Mouse (Mus musculus): ENCODE results near the gene Sp2. TPM values are rescaled to one million over a fixed set of nuclear protein-coding genes. Genes with fewer than 3 reads are reported as not detected.

Sp2 gene
- polyA plus RNA-seq, 1 experiment: 12.3 TPM

DNA sequence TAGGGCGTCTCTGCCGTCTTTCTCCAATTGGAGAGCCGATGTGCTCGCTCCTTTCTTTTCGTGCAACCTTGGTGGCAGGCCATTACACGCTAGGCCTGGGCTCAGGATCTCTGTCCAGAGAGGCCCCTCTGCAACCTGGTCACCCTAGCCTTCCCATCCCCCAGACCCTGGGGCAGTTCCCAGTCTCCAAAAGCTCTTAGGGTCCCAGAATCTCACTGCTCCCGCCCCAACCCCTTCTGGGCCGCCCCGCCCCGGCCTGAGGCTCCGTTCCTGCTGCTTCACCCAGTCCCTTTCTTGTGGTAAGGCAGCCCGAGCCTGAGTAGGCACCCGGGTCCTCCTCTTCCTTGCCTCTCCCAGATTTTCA lies 36.6 kb upstream of the Sp2 start:
- Histone ChIP-seq H3K4me3 (ENCODE audit: insufficient read depth, low read length) (no peak overlapping the region), H3K27ac (ENCODE audit: insufficient read depth, low read length) (no peak overlapping the region), H3K4me1 (ENCODE audit: control insufficient read depth, insufficient read depth, low read length) (no peaks in the 10 kb centered on the region)
- TF ChIP-seq POLR2A (IDR thresholded peaks at IDR 0.05; ENCODE audit: low read depth, low read length) (no peak), CTCF (IDR thresholded peaks at IDR 0.05; ENCODE audit: borderline replicate concordance, insufficient read depth, low read length) (no peak)

DNA sequence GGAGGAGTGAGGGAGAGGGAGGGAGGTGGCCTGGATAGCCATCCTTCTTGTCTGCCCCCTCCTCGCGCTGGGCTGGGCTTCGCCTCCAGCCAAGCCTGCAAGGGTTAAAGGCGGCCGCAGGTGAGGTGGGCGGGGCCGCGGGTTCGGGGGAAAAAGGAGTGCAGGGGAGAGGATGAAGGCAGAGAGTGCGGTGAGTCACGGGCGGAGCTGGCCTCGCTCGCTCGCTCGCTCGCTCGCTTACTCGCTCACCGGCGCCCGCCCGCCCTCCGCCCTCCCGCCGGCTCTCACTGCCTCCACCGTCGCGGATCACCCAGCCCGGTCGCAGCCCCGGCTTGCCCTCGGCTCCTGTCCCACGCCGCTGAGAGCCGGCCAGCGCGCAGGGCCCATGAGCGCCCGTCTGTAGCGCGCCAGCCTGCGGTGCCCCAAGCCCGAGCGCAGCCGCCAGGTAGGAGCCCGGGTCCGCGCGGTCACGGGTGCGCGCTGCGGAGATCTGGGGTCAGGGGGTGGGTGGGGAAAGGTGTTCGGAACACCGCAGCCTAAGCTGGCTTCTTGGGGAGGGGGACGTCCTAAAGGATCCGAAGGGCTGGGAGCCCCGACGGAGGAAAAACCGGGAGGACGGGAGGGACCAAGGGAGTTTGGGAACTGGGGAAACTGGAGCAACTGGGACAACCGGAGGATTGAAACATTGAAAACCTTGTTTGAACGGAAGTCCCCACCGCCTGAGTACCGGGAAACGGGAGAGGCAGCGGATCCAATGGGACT lies 36.0 kb upstream of the Sp2 start:
- no peak for TF ChIP-seq CTCF (IDR thresholded peaks at IDR 0.05; ENCODE audit: borderline replicate concordance, insufficient read depth, low read length)
- no peak for TF ChIP-seq POLR2A (IDR thresholded peaks at IDR 0.05; ENCODE audit: low read depth, low read length)
- Histone ChIP-seq H3K27ac (ENCODE audit: insufficient read depth, low read length) (no peak overlapping the region), H3K4me3 (ENCODE audit: insufficient read depth, low read length) (peak overlapping the region; percentile 4; the same call in 1 of the 2 replicates), H3K4me1 (ENCODE audit: control insufficient read depth, insufficient read depth, low read length) (no peaks in the 10 kb centered on the region)

- H3K27ac ChIP-seq (ENCODE audit: insufficient read depth, low read length): no peak overlapping the region
Measured at GRCm38 (mm10) chr11:97017696-97018582, 35.2 kb upstream of the Sp2 start.

DNA sequence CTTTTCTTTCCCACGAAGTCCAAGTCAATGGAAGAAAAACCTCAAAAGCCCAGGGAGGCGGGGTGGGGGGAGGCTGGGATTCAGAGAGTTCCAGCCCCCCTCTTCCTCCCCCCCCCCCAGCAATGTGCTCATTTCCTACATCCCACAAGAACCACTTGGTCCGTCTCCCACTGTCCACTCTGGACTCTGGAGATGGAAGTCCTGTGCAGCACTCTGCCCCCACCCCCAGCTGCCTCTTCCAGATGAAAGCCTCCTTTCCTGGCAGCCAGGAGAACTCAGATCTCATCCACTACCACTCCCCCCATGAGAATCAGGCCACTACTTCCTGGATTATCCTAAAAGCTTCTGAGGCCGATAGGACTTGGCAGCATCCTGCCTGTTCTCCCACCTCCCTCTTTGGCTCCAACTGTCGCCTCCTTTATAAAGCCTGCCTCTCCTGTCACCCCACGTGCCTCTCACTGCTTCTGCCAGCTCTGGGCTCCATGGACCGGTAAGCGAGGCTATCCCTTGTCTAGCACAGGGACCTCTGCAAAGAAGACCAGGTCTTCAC lies 30.4 kb upstream of the Sp2 start, which contains the start of gene Sp6:
Gene Sp6 (plus strand): TSS at position 274 of the 550 bp plus-strand sequence.
- no peak within 1 kb of the TSS for H3K27ac ChIP-seq (ENCODE audit: insufficient read depth, low read length)
- H3K4me3 ChIP-seq (ENCODE audit: insufficient read depth, low read length): no peak within 1 kb of the TSS
- TF ChIP-seq CTCF (IDR thresholded peaks at IDR 0.05; ENCODE audit: borderline replicate concordance, insufficient read depth, low read length): no peak
- no peak for TF ChIP-seq POLR2A (IDR thresholded peaks at IDR 0.05; ENCODE audit: low read depth, low read length)
- no peaks in the 10 kb centered on the region for H3K4me1 ChIP-seq (ENCODE audit: control insufficient read depth, insufficient read depth, low read length)

More at GRCm38 (mm10) chr11:97017696-97018582, 35.2 kb upstream of the Sp2 start:
- TF ChIP-seq CTCF (IDR thresholded peaks at IDR 0.05; ENCODE audit: borderline replicate concordance, insufficient read depth, low read length) (no peak), POLR2A (IDR thresholded peaks at IDR 0.05; ENCODE audit: low read depth, low read length) (no peak)
- Histone ChIP-seq H3K4me3 (ENCODE audit: insufficient read depth, low read length) (no peak overlapping the region), H3K4me1 (ENCODE audit: control insufficient read depth, insufficient read depth, low read length) (no peaks in the 10 kb centered on the region)

- TF ChIP-seq POLR2A (IDR thresholded peaks at IDR 0.05; ENCODE audit: low read depth, low read length) (no peak), CTCF (IDR thresholded peaks at IDR 0.05; ENCODE audit: borderline replicate concordance, insufficient read depth, low read length) (no peak)
- peaks cover 3% of the 10 kb centered on the region; the same call in 1 of the 2 replicates for H3K4me1 ChIP-seq (ENCODE audit: control insufficient read depth, insufficient read depth, low read length)
Measured at GRCm38 (mm10) chr11:97009198-97009790, 26.5 kb upstream of the Sp2 start.

GRCm38 (mm10) chr11:97007093-97007794 lies 24.5 kb upstream of the Sp2 start:
- TF ChIP-seq POLR2A (IDR thresholded peaks at IDR 0.05; ENCODE audit: low read depth, low read length): no peak
- no peak for TF ChIP-seq CTCF (IDR thresholded peaks at IDR 0.05; ENCODE audit: borderline replicate concordance, insufficient read depth, low read length)
- Histone ChIP-seq H3K4me1 (ENCODE audit: control insufficient read depth, insufficient read depth, low read length) (peaks cover 3% of the 10 kb centered on the region; the same call in 1 of the 2 replicates), H3K4me3 (ENCODE audit: insufficient read depth, low read length) (no peak overlapping the region), H3K27ac (ENCODE audit: insufficient read depth, low read length) (no peak overlapping the region)

More at GRCm38 (mm10) chr11:97009198-97009790, 26.5 kb upstream of the Sp2 start:
- Histone ChIP-seq H3K27ac (ENCODE audit: insufficient read depth, low read length) (no peak overlapping the region), H3K4me3 (ENCODE audit: insufficient read depth, low read length) (no peak overlapping the region)

DNA sequence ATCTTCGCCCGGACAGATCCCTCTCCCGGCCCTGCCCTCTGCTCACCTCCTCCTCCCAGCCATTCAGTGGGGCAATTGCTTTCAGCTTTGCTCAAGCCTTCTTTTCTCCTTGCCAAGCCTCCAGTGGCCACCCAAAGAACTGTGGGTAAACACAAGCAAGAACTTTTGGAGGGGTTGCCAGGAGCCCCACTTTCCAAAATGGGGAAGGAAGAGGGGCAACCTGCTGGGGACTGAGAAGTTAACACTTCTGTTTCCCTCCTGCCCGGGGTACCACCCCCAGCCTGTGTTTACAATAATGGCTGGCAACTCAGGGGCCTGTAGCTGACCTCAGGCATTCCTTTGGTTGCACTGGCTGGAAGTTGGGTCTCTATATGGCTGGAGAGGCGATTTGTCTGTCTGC lies 20.4 kb upstream of the Sp2 start:
- Histone ChIP-seq H3K27ac (ENCODE audit: insufficient read depth, low read length) (no peak overlapping the region), H3K4me1 (ENCODE audit: control insufficient read depth, insufficient read depth, low read length) (peaks cover 3% of the 10 kb centered on the region; the same call in 1 of the 2 replicates), H3K4me3 (ENCODE audit: insufficient read depth, low read length) (no peak overlapping the region)
- no peak for TF ChIP-seq CTCF (IDR thresholded peaks at IDR 0.05; ENCODE audit: borderline replicate concordance, insufficient read depth, low read length)
- TF ChIP-seq POLR2A (IDR thresholded peaks at IDR 0.05; ENCODE audit: low read depth, low read length): no peak

GRCm38 (mm10) chr11:96997380-96997956 lies 14.7 kb upstream of the Sp2 start:
- Histone ChIP-seq H3K4me3 (ENCODE audit: insufficient read depth, low read length) (no peak overlapping the region), H3K27ac (ENCODE audit: insufficient read depth, low read length) (no peak overlapping the region), H3K4me1 (ENCODE audit: control insufficient read depth, insufficient read depth, low read length) (no peaks in the 10 kb centered on the region)
- TF ChIP-seq CTCF (IDR thresholded peaks at IDR 0.05; ENCODE audit: borderline replicate concordance, insufficient read depth, low read length): no peak
- TF ChIP-seq POLR2A (IDR thresholded peaks at IDR 0.05; ENCODE audit: low read depth, low read length): no peak; the same call in 1 of the 2 replicates
